Mouse (Mus musculus): ENCODE data around the gene Hoxc10. TPM values are rescaled to one million over a fixed set of nuclear protein-coding genes. Genes with fewer than 3 reads are reported as not detected.

Hoxc10 gene
- total RNA-seq, 1 experiment from 2014 or later = not detected

GRCm38 (mm10) chr15:102963259-102963658 lies 3.3 kb upstream of the Hoxc10 start:
- ATAC-seq (replicated peaks in 1 of 2; ENCODE audit: insufficient read depth in 1 of 2, low FRiP score in 2 of 2, low TSS enrichment in 1 of 2, low read depth in 1 of 2, poor library complexity in 2 of 2, severe bottlenecking in 2 of 2) = peak in 1 of 2 experiments; percentile 14; a peak in 1 of 4 replicates

GRCm38 (mm10) chr15:102963671-102964640 lies 2.6 kb upstream of the Hoxc10 start:
- no peak; a peak in 1 of 4 replicates for ATAC-seq (replicated peaks in 1 of 2; ENCODE audit: insufficient read depth in 1 of 2, low FRiP score in 2 of 2, low TSS enrichment in 1 of 2, low read depth in 1 of 2, poor library complexity in 2 of 2, severe bottlenecking in 2 of 2)

- no peak for ATAC-seq (replicated peaks in 1 of 2; ENCODE audit: insufficient read depth in 1 of 2, low FRiP score in 2 of 2, low TSS enrichment in 1 of 2, low read depth in 1 of 2, poor library complexity in 2 of 2, severe bottlenecking in 2 of 2)
These were observed 1.3 kb upstream of the Hoxc10 start for GRCm38 (mm10) chr15:102965003-102965891.

- 0 out of 4 replicates have a peak, but pooled peaks have one; percentile 19 to 43 for ATAC-seq (replicated peaks in 1 of 2; ENCODE audit: insufficient read depth in 1 of 2, low FRiP score in 2 of 2, low TSS enrichment in 1 of 2, low read depth in 1 of 2, poor library complexity in 2 of 2, severe bottlenecking in 2 of 2)
These were observed 462 bp upstream of the Hoxc10 start for GRCm38 (mm10) chr15:102965892-102966775.

GRCm38 (mm10) chr15:102967312-102967510 lies 615 bp downstream of the Hoxc10 start, which contains the start of gene Hoxc5:
TSS of gene Hoxc5 (plus strand) at chr15:102967443.
- no peak for ATAC-seq (replicated peaks in 1 of 2; ENCODE audit: insufficient read depth in 1 of 2, low FRiP score in 2 of 2, low TSS enrichment in 1 of 2, low read depth in 1 of 2, poor library complexity in 2 of 2, severe bottlenecking in 2 of 2)

- ATAC-seq (replicated peaks in 1 of 2; ENCODE audit: insufficient read depth in 1 of 2, low FRiP score in 2 of 2, low TSS enrichment in 1 of 2, low read depth in 1 of 2, poor library complexity in 2 of 2, severe bottlenecking in 2 of 2) = no peak
These were observed 1.2 kb downstream of the Hoxc10 start for GRCm38 (mm10) chr15:102967511-102968397.

GRCm38 (mm10) chr15:102969296-102969695 lies 2.7 kb downstream of the Hoxc10 start:
- ATAC-seq (replicated peaks in 1 of 2; ENCODE audit: insufficient read depth in 1 of 2, low FRiP score in 2 of 2, low TSS enrichment in 1 of 2, low read depth in 1 of 2, poor library complexity in 2 of 2, severe bottlenecking in 2 of 2) = no peak

GRCm38 (mm10) chr15:102970740-102971139 lies 4.1 kb downstream of the Hoxc10 start:
- ATAC-seq (replicated peaks in 1 of 2; ENCODE audit: insufficient read depth in 1 of 2, low FRiP score in 2 of 2, low TSS enrichment in 1 of 2, low read depth in 1 of 2, poor library complexity in 2 of 2, severe bottlenecking in 2 of 2) = no peak

GRCm38 (mm10) chr15:102972254-102972653 lies 5.7 kb downstream of the Hoxc10 start:
- no peak for ATAC-seq (replicated peaks in 1 of 2; ENCODE audit: insufficient read depth in 1 of 2, low FRiP score in 2 of 2, low TSS enrichment in 1 of 2, low read depth in 1 of 2, poor library complexity in 2 of 2, severe bottlenecking in 2 of 2)

GRCm38 (mm10) chr15:102972753-102973152 lies 6.2 kb downstream of the Hoxc10 start:
- no peak for ATAC-seq (replicated peaks in 1 of 2; ENCODE audit: insufficient read depth in 1 of 2, low FRiP score in 2 of 2, low TSS enrichment in 1 of 2, low read depth in 1 of 2, poor library complexity in 2 of 2, severe bottlenecking in 2 of 2)

GRCm38 (mm10) chr15:102975034-102975433 lies 8.4 kb downstream of the Hoxc10 start:
- ATAC-seq (replicated peaks in 1 of 2; ENCODE audit: insufficient read depth in 1 of 2, low FRiP score in 2 of 2, low TSS enrichment in 1 of 2, low read depth in 1 of 2, poor library complexity in 2 of 2, severe bottlenecking in 2 of 2) = no peak

- 0 out of 4 replicates have a peak, but pooled peaks of 1 of the 2 experiments have one; percentile 9 for ATAC-seq (replicated peaks in 1 of 2; ENCODE audit: insufficient read depth in 1 of 2, low FRiP score in 2 of 2, low TSS enrichment in 1 of 2, low read depth in 1 of 2, poor library complexity in 2 of 2, severe bottlenecking in 2 of 2)
These were observed 9.1 kb downstream of the Hoxc10 start for GRCm38 (mm10) chr15:102975688-102976111.

GRCm38 (mm10) chr15:102976171-102976570 lies 9.6 kb downstream of the Hoxc10 start, which contains the start of gene Hoxc9:
TSS of gene Hoxc9 (plus strand) at chr15:102976439.
- no peak for ATAC-seq (replicated peaks in 1 of 2; ENCODE audit: insufficient read depth in 1 of 2, low FRiP score in 2 of 2, low TSS enrichment in 1 of 2, low read depth in 1 of 2, poor library complexity in 2 of 2, severe bottlenecking in 2 of 2)

GRCm38 (mm10) chr15:102976631-102977422 lies 10.2 kb downstream of the Hoxc10 start:
- no peak for ATAC-seq (replicated peaks in 1 of 2; ENCODE audit: insufficient read depth in 1 of 2, low FRiP score in 2 of 2, low TSS enrichment in 1 of 2, low read depth in 1 of 2, poor library complexity in 2 of 2, severe bottlenecking in 2 of 2)

GRCm38 (mm10) chr15:102977423-102977974 lies 10.9 kb downstream of the Hoxc10 start:
- ATAC-seq (replicated peaks in 1 of 2; ENCODE audit: insufficient read depth in 1 of 2, low FRiP score in 2 of 2, low TSS enrichment in 1 of 2, low read depth in 1 of 2, poor library complexity in 2 of 2, severe bottlenecking in 2 of 2) = no peak

Data from hematopoietic stem cell, adult 5-6 weeks (primary cell).